Mouse (Mus musculus) hindbrain, embryonic 16.5 days (tissue): ENCODE results near the gene Nomo1. TPM values are rescaled to one million over a fixed set of nuclear protein-coding genes. Genes with fewer than 3 reads are reported as not detected.

ENCODE experiments used
- ATAC-seq: fragments of 200-750 bp; cut with Nextera tagmentation; 2 replicates; pipeline ENCODE4 v1.8.0; 2017; ENCODE audit warnings: moderate TSS enrichment, moderate library complexity
- H3K27ac ChIP-seq: fragments of 300-500 bp; sonication (generic); 2 replicates; pipeline ENCODE4 v1.5.1; 2014; ENCODE audit warnings: low read depth, mild to moderate bottlenecking, control low read depth, low read length, moderate library complexity
- H3K27me3 ChIP-seq: fragments of 300-500 bp; sonication (generic); replicated peaks from 2 replicates; pipeline ENCODE4 v1.6.1; 2014; ENCODE audit warnings: low read length; ENCODE audit not compliant: control insufficient read depth, insufficient read depth
- H3K36me3 ChIP-seq: fragments of 300-500 bp; sonication (generic); 2 replicates; pipeline ENCODE4 v1.6.1; 2014; ENCODE audit warnings: mild to moderate bottlenecking, low read length, moderate library complexity, mixed read lengths; ENCODE audit not compliant: control insufficient read depth, insufficient read depth
- H3K4me1 ChIP-seq: fragments of 300-500 bp; sonication (generic); 2 replicates; pipeline ENCODE4 v1.6.1; 2014; ENCODE audit warnings: low read depth, low read length; ENCODE audit not compliant: control insufficient read depth, insufficient read depth
- H3K4me2 ChIP-seq: fragments of 300-500 bp; sonication (generic); 2 replicates; pipeline ENCODE4 v1.6.1; 2014; ENCODE audit warnings: mild to moderate bottlenecking, low read length, control low read depth, moderate library complexity
- H3K4me3 ChIP-seq: fragments of 300-500 bp; sonication (generic); 2 replicates; pipeline ENCODE4 v1.5.1; 2014; ENCODE audit warnings: mild to moderate bottlenecking, low read length, control low read depth, moderate library complexity
- H3K9ac ChIP-seq: fragments of 300-500 bp; sonication (generic); 2 replicates; pipeline ENCODE4 v1.6.1; 2014; ENCODE audit warnings: low read depth, mild to moderate bottlenecking, control low read depth, low read length, moderate library complexity
- H3K9me3 ChIP-seq: fragments of 300-500 bp; sonication (generic); 2 replicates; pipeline ENCODE4 v1.6.1; 2014; ENCODE audit warnings: mild to moderate bottlenecking, low read length, moderate library complexity; ENCODE audit not compliant: control insufficient read depth
- WGBS: fragments of 180-500 bp; shearing (Covaris S2); extraction: QIAGEN DNeasy Blood & Tissue Kit; methylation state at CpG from one replicate; pipeline ENCODE4 v1.1.7; 2014; 5-methylcytosine and 5-hydroxymethylcytosine counted together
- polyA plus RNA-seq: library from polyadenylated mRNA; unstranded; fragments of >200 nt; fragmentation: Nextera tagmentation; extraction: Ambion mirVana; gene quantifications from 2 replicates; pipeline ENCODE4 v1.2.1, GENCODE M21; 2015

Nomo1 gene
- polyA plus RNA-seq, 1 experiment from 2014 or later: 47.3 TPM

- no peak overlapping the region for H3K4me3 ChIP-seq
- H3K9ac ChIP-seq: no peak overlapping the region
- no peak for ATAC-seq
- H3K27ac ChIP-seq: peak overlapping the region; percentile 37
- peaks cover 12% of the 10 kb centered on the region for H3K4me1 ChIP-seq
- no peaks in the 10 kb centered on the region for H3K36me3 ChIP-seq
- H3K9me3 ChIP-seq: no peaks in the 10 kb centered on the region
- H3K27me3 ChIP-seq: no peaks in the 10 kb centered on the region
- H3K4me2 ChIP-seq: no peak overlapping the region
- 87% methylated on average over 12 of the region's 12 CpGs for WGBS
Measured at GRCm38 (mm10) chr7:46132229-46132628, 98.7 kb downstream of the Nomo1 start.

Other genes starting within 250 kb of the Nomo1 start
- gene Lmtk3, start 250.0 kb upstream of the Nomo1 start, polyA plus RNA-seq: 17.2 and 21.3 TPM in 2 replicates
- gene Sult2b1, start 249.0 kb upstream of the Nomo1 start, polyA plus RNA-seq: 5.1 and 6.6 TPM in 2 replicates
- gene Cyth2, start 219.1 kb upstream of the Nomo1 start, polyA plus RNA-seq: 243 TPM in 2 replicates
- gene Kcnj14, start 208.9 kb upstream of the Nomo1 start, polyA plus RNA-seq: 1.2 TPM in 2 replicates
- 44.0 and 46.7 TPM in 2 replicates for gene Grwd1, start 202.8 kb upstream of the Nomo1 start, polyA plus RNA-seq
- 54.5 and 55.7 TPM in 2 replicates for gene Kdelr1, start 160.9 kb upstream of the Nomo1 start, polyA plus RNA-seq
- gene Grin2d, start 155.3 kb upstream of the Nomo1 start, polyA plus RNA-seq: 3.3 and 3.4 TPM in 2 replicates
- gene Syngr4, start 137.0 kb upstream of the Nomo1 start, polyA plus RNA-seq: 0.22 TPM in 1 of 2 replicates, not detected in the other
- gene Tmem143, start 136.8 kb upstream of the Nomo1 start, polyA plus RNA-seq: 6.5 and 8.2 TPM in 2 replicates
- 33.2 and 39.9 TPM in 2 replicates for gene Emp3, start 112.3 kb upstream of the Nomo1 start, polyA plus RNA-seq
- 6.6 and 8.7 TPM in 2 replicates for gene Ccdc114, start 109.6 kb upstream of the Nomo1 start, polyA plus RNA-seq
- 0.53 and 1.0 TPM in 2 replicates for gene Abcc6, start 3.4 kb upstream of the Nomo1 start, polyA plus RNA-seq
- gene Kcnj11, start 67.1 kb downstream of the Nomo1 start, polyA plus RNA-seq: 3.5 and 3.7 TPM in 2 replicates
- 12.0 and 13.6 TPM in 2 replicates for gene Abcc8, start 146.3 kb downstream of the Nomo1 start, polyA plus RNA-seq
- gene Ush1c, start 204.8 kb downstream of the Nomo1 start, polyA plus RNA-seq: 2.5 and 2.6 TPM in 2 replicates
- gene Otog, start 207.3 kb downstream of the Nomo1 start, polyA plus RNA-seq: 0.03 and 0.06 TPM in 2 replicates